In genomic region chr6:111844321-111844835, GRCm38 (mm10) we compare ENCODE assay signal across 15 mouse cellular contexts.
A peak's percentile ranks its signal among the peaks of the same experiment; 100 is the strongest.
DNase-seq lines count a peak whose midpoint lies in the region; ATAC-seq and TF ChIP-seq lines count a peak whose summit lies in the region.
"Had no signal": no experiment of that assay in that cellular context is flagged by ENCODE, and none has a peak within 500 bp of the region (broad histone marks: within the 10 kb centered on the region; RNA-seq: fewer than 3 reads in every experiment).

No protein-coding gene starts in this region.

- no peak for DNase-seq in forebrain, embryonic 11.5 days (ENCODE audit: low spot score)
- no peak for DNase-seq in forebrain, embryonic 10.5 days (ENCODE audit: extremely low spot score, low spot score)
- DNase-seq in layer of hippocampus, adult 2 months (ENCODE audit: low spot score in 2 of 2) = peak in 1 of 2 experiments; percentile 27
- no peak for DNase-seq in layer of hippocampus, postnatal 25 days (ENCODE audit: extremely low spot score in 1 of 2, low spot score in 1 of 2)
- DNase-seq in adrenal gland, postnatal 10 days = no peak
- DNase-seq: cerebellum, adult 9-11 months; gastrocnemius, adult 2 months; kidney, postnatal 14 days; lung, adult 2 months had no signal

- WGBS in forebrain, embryonic 11.5 days = 55% methylated on average over 6 of the region's 6 CpGs
- WGBS in forebrain, embryonic 10.5 days = 75% methylated on average over 6 of the region's 6 CpGs
- WGBS in forebrain, embryonic 12.5 days = 32% methylated on average over 6 of the region's 6 CpGs
- 35% methylated on average over 6 of the region's 6 CpGs for WGBS in neural tube, embryonic 14.5 days

- H3K27ac ChIP-seq in forebrain, embryonic 11.5 days (ENCODE audit: low read depth, low read length) = no peak overlapping the region
- H3K27ac ChIP-seq in forebrain, embryonic 10.5 days = no peak overlapping the region
- H3K27ac ChIP-seq in layer of hippocampus, adult 2 months = peak overlapping the region; percentile 65
- no peak overlapping the region for H3K27ac ChIP-seq in forebrain, embryonic 12.5 days
- H3K27ac ChIP-seq in neural tube, embryonic 14.5 days (ENCODE audit: low read depth, low read length) = peak overlapping the region; percentile 19; the same call in 1 of the 2 replicates
- H3K27ac ChIP-seq: gastrocnemius, adult 2 months; left cerebral cortex, adult 2 months; macrophage had no signal

- TF ChIP-seq CTCF in layer of hippocampus, adult 2 months (conservative IDR thresholded peaks at IDR 0.05) = no peak

- no peaks in the 10 kb centered on the region for H3K4me1 ChIP-seq in forebrain, embryonic 11.5 days (replicated peaks; ENCODE audit: control insufficient read depth, insufficient read depth, low read length)
- H3K4me1 ChIP-seq in forebrain, embryonic 10.5 days = no peaks in the 10 kb centered on the region
- peaks cover 2% of the 10 kb centered on the region; the same call in 1 of the 2 replicates for H3K4me1 ChIP-seq in forebrain, embryonic 12.5 days
- H3K4me1 ChIP-seq in neural tube, embryonic 14.5 days (ENCODE audit: control insufficient read depth, insufficient read depth, low read length) = no peaks in the 10 kb centered on the region

- ATAC-seq in forebrain, embryonic 11.5 days (replicated peaks; ENCODE audit: low FRiP score) = peak; percentile 69
- peak; percentile 76; the same call in 1 of the 2 replicates for ATAC-seq in forebrain, embryonic 12.5 days (ENCODE audit: low FRiP score)
- ATAC-seq in neural tube, embryonic 14.5 days (ENCODE audit: low read depth) = peak; percentile 71
- ATAC-seq in monocyte, adult 5-6 weeks (replicated peaks; ENCODE audit: insufficient number of reproducible peaks, low FRiP score, low TSS enrichment, poor library complexity, severe bottlenecking) = no peak
- ATAC-seq: Patski had no signal

- H3K27me3 ChIP-seq in forebrain, embryonic 11.5 days (ENCODE audit: control insufficient read depth, insufficient read depth, low read length) = no peaks in the 10 kb centered on the region
- no peaks in the 10 kb centered on the region for H3K27me3 ChIP-seq in forebrain, embryonic 10.5 days (ENCODE audit: poor library complexity, severe bottlenecking)
- peaks cover 7% of the 10 kb centered on the region; the same call in 1 of the 2 replicates for H3K27me3 ChIP-seq in forebrain, embryonic 12.5 days
- H3K27me3 ChIP-seq in neural tube, embryonic 14.5 days (ENCODE audit: control insufficient read depth, insufficient read depth, low read length) = no peaks in the 10 kb centered on the region

- no peak overlapping the region for H3K9ac ChIP-seq in forebrain, embryonic 11.5 days (ENCODE audit: low read length)
- no peak overlapping the region for H3K9ac ChIP-seq in forebrain, embryonic 12.5 days
- no peak overlapping the region for H3K9ac ChIP-seq in neural tube, embryonic 14.5 days (replicated peaks; ENCODE audit: low read depth, low read length)

- H3K4me2 ChIP-seq in forebrain, embryonic 11.5 days (ENCODE audit: low read depth, low read length, severe bottlenecking) = no peak overlapping the region
- no peak overlapping the region for H3K4me2 ChIP-seq in forebrain, embryonic 12.5 days
- no peak overlapping the region for H3K4me2 ChIP-seq in neural tube, embryonic 14.5 days (ENCODE audit: low read depth, low read length)

- H3K9me3 ChIP-seq in forebrain, embryonic 11.5 days (ENCODE audit: control insufficient read depth, low read length) = no peaks in the 10 kb centered on the region
- no peaks in the 10 kb centered on the region for H3K9me3 ChIP-seq in forebrain, embryonic 10.5 days
- H3K9me3 ChIP-seq in forebrain, embryonic 12.5 days = no peaks in the 10 kb centered on the region
- no peaks in the 10 kb centered on the region for H3K9me3 ChIP-seq in neural tube, embryonic 14.5 days (ENCODE audit: control insufficient read depth, low read length)

- no peak overlapping the region for H3K4me3 ChIP-seq in forebrain, embryonic 11.5 days (ENCODE audit: low read depth, low read length)
- H3K4me3 ChIP-seq in forebrain, embryonic 10.5 days = no peak overlapping the region
- H3K4me3 ChIP-seq in layer of hippocampus, adult 2 months = no peak overlapping the region
- H3K4me3 ChIP-seq in forebrain, embryonic 12.5 days (replicated peaks) = no peak overlapping the region
- no peak overlapping the region for H3K4me3 ChIP-seq in neural tube, embryonic 14.5 days (ENCODE audit: low read depth, low read length)
- H3K4me3 ChIP-seq: gastrocnemius, adult 2 months; left cerebral cortex, adult 2 months had no signal

- H3K36me3 ChIP-seq in forebrain, embryonic 11.5 days (ENCODE audit: control insufficient read depth, insufficient read depth, low read length) = no peaks in the 10 kb centered on the region
- H3K36me3 ChIP-seq in forebrain, embryonic 10.5 days (replicated peaks) = no peaks in the 10 kb centered on the region
- H3K36me3 ChIP-seq in forebrain, embryonic 12.5 days (replicated peaks) = no peaks in the 10 kb centered on the region
- no peaks in the 10 kb centered on the region for H3K36me3 ChIP-seq in neural tube, embryonic 14.5 days (ENCODE audit: control insufficient read depth, insufficient read depth, low read length)

Comparison
In these comparisons a context has a peak if more than half of its experiments do, and no peak if none do; other contexts are left out.
1. H3K27ac ChIP-seq: peak in layer of hippocampus, adult 2 months (single experiment) and neural tube, embryonic 14.5 days (single experiment); none in forebrain, embryonic 11.5 days (single experiment), forebrain, embryonic 10.5 days (single experiment) and forebrain, embryonic 12.5 days (single experiment).